Mouse (Mus musculus): ENCODE results near the gene Cadps.

Cadps gene

DNA sequence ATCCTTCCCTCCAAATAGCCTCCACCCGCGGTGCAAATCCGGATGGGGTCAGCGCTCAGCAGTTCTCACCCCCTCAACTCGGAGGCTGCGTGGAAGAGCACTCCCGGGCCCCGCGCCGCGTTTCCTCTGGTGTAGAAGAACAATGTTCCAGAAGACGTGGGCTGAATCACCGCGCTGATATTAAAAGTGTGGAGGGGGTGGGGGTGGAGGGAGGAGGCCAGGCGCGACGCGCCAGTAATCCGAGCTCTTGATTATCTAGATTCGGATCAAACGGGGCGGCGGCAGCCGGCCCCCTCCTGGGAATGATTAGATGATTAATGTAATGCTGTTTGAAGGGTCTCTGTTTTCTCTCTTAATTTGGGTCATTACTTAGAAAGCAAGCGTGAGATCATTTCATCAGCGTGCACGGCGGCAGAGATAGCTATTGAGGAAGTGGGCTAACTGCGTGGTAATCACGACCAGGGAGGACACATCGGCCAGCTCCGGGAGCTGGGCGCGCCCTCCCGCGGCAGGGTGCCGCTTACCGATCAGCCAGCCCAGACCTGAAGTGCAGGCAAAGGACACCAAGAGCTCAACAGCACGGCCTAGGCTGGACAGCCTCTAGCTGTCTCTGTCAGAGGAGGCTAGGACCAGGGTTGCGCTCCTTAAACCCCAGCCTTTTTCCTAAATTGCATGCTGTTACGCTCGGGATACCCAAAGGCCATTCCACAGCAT, 481.6 kb downstream of the Cadps start:
- DNase-seq (ENCODE audit: low read depth, low spot score): no peak

DNA sequence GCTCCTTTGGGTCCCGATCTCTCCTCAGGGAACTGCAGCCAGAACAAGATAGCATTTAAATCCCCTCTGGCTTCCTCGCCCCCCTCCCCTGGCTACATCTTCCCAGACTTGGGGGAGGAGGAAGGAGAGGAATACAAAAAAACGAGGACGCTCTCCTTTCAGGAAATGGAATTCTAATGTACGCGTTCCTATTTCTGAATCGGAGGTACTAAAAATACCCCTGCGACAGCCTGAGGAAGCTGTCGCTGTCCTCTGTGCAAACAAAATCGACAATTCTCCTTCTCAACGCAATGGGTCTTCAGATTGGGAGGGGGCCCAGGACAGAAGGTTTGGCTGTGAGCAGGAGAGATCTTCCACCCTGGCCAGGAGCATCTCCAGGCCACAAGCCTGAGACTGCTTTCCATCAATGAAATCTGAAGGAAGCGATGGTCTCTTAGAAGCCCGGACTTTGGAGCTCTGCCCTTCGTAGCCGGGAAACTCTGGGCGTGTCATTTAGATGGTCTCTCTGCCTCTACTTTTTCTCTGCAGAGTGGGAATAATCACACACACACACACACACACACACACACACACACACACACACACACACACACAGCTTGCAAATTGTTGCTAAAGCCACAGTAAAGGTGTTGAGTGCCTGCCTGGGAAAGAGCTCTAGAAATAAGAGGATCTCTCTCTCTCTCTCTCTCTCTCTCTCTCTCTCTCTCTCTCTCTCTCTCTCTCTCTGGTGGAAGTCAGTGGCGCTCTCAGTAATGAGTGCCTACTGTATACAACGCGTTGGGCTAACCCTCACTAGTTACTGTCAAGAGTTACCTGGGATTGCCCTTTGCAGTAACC, 482.4 kb downstream of the Cadps start:
- DNase-seq (ENCODE audit: low read depth, low spot score): no peak

DNA sequence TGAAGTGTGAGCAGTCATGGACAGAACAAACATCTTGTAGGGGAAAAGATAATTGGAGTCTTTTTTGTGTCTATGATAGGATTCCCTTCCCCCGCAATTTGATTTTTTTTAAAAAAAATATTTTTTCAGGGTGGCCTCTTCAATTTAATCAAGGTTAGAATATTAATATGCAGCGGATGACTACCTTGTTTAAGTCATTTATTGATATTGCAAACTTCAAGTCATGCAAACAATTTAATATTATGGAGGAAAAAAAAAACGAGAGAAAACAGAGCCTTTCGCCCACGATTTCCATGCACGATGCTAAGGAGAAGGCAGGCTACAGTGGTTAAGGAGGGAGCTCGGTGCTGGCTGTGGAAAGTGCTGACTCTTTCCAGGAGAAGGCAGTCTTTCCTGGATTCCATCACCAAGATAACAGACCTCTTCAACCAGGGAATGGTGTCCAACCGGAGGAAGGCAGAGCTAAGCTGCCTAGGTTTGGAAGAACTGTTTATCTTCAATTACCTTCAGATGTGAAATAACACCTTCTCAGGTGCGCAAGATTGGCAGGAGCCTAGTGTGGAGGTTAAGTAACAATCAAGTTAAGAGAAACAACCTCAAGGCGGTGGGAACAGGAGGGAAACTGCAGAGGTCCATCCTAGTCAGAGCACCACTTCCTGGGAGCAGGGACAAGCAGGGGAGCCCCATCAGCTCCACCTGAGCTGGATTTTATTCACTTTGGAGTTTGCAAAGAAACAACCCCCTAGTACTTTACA, 483.9 kb downstream of the Cadps start:
- DNase-seq (ENCODE audit: low read depth, low spot score): no peak

DNA sequence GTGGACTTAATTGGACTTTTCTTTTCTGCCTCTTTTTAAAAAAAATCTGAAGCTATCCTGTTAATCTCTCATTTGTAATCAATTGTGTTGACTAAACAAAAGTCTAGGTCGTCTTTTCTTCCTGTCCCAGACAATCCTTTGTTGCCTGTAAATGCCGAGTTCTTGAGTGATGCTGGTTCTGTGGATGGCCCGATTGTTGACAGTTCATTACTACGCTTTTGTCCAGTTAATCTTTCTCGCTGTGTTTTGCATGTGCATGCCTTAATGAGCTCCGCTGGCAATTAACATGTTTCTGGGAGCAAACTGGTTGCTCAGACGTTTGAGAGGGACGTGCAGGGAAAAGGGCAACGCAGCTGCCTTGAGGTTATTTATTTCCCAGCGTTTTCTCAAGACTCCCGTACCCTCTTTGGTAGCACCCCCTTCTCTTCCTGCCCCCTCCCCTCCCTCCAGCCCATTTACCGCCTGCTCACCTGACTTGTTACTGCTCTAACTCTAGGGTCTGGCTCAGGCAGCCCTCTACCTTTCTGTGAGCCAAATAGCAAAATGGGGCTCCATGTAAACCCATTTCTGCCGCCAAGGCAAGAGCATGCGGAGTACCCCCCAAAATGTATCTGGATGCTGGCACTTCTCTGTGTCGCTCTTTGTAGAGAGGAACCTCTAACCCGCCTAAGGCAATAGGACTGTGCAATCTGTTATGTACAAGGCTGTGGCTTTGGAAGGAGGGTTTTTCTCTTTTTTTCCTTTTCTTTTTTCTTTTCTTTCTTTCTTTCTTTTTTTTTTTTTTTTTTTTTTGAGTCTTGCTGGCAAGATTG, 484.7 kb downstream of the Cadps start:
- DNase-seq (ENCODE audit: low read depth, low spot score): no peak

DNA sequence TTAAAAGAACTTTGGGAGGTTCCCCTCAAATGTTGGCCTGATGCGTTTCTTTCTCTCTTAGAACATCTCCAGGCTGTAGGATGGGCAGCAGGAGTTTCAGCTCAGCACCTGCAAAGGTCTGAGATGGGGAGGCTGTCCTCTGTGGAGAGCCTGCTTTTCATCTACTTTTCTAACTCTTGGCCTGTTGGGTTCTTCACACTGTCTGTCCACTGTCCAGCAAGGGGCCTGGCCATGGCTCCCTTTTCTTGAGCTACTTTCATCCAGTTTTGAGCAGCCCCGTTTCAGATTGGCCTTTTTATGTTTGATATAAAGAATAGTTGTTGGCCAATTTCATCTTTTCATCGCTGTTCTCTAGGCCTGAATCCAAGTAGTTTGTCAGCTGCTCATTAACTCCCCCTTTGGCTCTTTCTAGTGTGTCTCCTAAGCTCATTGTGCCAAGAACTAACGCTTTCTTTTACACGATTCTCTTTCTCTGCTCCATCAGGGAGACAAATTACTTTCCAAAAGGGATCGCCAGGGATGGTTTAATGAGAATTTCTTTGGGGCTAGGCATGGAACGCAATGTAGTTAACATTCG, 485.4 kb downstream of the Cadps start:
- DNase-seq (ENCODE audit: low read depth, low spot score): no peak

DNA sequence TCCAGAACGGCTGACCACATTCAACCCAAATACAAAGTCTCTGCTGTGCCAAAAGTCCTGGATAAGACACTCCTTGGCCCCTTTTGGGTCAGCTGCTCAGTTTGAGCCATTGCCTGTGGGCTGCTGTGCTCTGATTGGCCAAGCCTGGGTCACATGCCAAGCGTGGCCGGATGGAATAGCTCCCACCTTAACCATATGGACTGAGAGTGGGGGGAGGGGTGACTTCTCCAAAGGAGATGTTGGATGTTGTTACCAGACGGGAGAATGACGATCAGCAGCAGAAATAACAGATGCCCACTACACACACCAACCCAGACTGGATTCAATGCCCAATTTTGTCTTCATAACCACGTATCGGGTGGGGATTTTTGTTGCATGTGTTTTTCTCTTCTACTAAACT, 488.0 kb downstream of the Cadps start:
- no peak for DNase-seq (ENCODE audit: low read depth, low spot score)

DNA sequence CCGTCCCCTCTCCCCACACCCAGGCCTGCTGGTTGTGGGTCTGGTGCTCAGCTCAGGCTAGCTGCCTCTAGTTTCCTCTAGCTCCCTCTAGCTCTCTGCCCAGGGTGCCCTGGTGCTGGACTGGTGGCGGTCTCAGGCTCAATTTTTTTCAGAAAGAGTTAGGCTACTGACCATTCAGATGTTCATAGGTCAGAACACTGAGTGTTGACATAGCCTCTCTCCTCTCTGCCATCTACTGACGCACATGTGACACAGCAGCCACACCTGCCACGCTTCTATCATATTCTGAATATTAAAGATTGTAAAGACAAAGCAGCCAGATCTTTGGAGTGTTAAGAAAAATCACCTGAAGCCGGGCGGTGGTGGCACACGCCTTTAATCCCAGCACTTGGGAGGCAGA, 489.3 kb downstream of the Cadps start:
- DNase-seq (ENCODE audit: low read depth, low spot score): no peak
